Mouse (Mus musculus) thymus, postnatal 36 days (tissue): ENCODE results near the gene Stard3.
"Not testable (repeated sequence)": the region's sequence is repeated elsewhere in the genome, so short reads cannot be mapped to it uniquely, and the experiment has no call there.

Experiments used
- DNase-seq, 2 experiments: peaks; one replicate each; pipeline ENCODE4 v3.0.0; 2022; ENCODE audit warnings: mixed read lengths in 2 of 2

Stard3 gene

GRCm38 (mm10) chr11:98376756-98377155, 18.6 kb downstream of the Stard3 start:
- DNase-seq = no peak

- DNase-seq = no peak
These were observed 19.6 kb downstream of the Stard3 start for GRCm38 (mm10) chr11:98377787-98378186.

DNA sequence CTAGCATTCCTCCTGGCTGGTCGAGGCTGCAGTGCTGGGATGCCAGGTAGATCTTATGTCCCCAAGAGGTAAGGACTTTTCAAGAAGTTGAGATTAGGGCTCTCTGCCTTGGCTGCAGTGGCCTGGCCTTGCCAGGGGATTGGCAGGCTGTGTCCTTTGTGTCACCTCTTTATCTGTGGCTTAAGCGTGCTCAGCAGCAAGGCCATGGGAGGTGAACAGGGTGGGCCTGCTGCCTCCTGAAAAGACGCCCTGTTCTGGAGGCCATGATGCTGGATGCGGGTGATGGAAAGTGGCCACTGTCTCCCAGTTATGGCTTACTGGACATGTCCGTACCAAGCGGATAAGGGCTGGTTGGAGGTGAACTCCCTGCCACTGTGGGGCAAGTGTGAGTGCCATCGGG, 21.2 kb downstream of the Stard3 start:
- DNase-seq = no peak

GRCm38 (mm10) chr11:98380106-98380505, 21.9 kb downstream of the Stard3 start:
- no peak for DNase-seq

DNA sequence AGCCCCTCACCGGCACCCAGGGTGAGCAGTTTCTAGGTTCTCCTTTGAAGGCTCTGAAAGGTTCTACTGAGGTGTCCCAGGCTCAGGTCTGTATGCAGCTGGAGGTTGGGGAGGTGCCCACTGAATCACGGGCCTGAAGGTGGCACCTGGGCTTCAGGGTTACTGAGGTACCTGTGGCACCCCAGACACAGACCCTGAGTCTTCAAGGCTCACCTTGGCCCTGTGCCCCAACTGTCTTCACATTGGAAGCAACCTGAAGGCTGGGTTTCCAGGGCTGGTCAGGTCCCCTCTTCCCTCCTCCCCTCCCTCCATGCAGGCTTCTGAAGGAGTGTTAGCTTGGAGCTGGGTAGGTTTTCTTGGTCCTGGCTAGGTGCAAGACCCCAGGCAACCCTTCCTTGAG, 23.5 kb downstream of the Stard3 start:
- no peak for DNase-seq

- not testable (repeated sequence) for DNase-seq
These were observed 24.2 kb downstream of the Stard3 start for GRCm38 (mm10) chr11:98382405-98382804.

DNA sequence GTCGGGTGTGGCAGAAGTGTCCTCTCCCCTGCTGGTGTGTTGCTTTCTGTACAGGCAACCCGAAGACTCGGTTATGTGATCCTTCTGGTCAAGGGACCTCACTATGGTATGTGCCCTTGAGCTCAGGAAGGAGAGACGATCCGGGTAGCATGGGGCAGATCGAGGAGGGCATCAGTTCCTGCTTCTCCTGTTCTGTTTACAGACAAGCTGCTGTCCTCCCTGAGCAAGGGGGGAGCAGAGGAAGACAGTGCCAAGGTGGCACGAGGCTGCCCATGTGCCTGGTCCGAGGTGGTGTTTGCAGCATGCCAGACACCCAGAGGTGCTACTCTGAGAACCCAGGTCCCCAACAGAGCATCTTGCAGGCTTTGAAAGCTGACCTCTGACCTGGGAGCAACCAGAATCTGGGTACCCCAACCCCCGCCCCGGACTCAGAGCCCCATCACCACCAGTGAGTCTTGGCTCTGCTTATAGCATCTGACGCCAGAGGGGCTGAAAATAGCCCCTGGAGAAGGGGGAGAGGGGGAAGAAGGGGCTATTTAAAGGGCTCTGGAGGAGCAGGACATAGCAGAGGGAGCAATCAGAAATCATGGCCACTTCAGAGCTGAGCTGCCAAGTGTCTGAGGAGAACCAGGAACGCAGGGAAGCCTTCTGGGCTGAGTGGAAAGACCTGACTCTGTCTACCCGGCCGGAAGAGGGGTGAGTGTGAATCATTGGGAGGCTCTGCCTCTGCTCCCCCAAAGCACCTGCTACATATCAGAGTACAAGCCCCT, 25.3 kb downstream of the Stard3 start, which contains the start of gene Tcap:
Gene Tcap, plus strand, starts transcription at position 551 of the 770 bp plus-strand sequence.
- no peak for DNase-seq

GRCm38 (mm10) chr11:98384216-98384615, 26.0 kb downstream of the Stard3 start:
- no peak for DNase-seq

DNA sequence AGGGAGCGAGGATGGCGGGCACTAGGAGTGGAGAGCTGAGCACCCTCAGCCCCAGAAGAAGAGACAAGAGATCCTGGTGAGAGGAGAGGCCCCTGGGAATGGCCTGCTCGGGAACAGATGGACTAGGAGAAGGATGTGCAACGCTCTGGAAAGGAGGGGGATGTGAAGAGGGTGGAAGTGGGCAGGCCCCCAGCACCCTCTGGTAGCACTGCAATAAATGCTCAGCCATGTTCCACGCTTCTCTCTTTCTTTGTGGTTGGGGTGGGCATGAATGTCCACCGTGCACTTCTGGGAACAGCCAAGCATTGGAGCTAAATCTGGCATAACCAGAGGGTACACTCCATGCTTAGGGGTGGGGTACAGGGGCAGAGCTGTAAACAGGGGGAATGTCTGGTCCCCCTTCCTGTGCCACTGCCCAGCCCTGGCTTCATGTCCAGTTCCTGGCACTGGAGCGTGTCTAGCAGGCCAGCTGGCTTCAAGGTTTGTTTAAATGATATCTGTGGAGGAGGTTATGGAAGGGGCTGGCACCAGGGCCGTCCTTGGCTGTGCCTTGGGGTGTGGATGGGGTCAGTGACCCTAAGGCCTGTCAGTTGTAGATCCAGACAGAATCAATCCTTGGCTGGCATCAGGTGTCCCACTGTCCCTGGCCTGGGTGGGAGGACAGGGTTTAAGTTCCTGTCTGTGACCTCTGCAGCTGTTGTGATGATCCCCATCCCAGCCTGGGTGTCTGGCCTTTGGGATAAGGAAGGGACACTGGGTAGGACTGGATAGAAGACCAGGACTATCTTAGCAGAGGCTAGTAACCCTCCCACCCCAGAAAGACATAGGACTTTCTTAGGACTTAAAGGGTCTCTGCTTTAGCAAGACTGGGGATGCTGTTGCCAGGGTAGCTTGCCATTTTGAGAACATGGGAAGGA, 26.8 kb downstream of the Stard3 start:
- no peak for DNase-seq

- DNase-seq = no peak
These were observed 27.7 kb downstream of the Stard3 start, which contains the start of gene Pnmt for GRCm38 (mm10) chr11:98385638-98386585. Gene Pnmt (plus strand): TSS chr11:98386450.

GRCm38 (mm10) chr11:98386596-98386995, 28.4 kb downstream of the Stard3 start:
- DNase-seq = peak in 1 of 2 experiments; percentile 23

GRCm38 (mm10) chr11:98387056-98387577, 28.9 kb downstream of the Stard3 start:
- DNase-seq = no peak

- DNase-seq = no peak
These were observed 30.1 kb downstream of the Stard3 start for GRCm38 (mm10) chr11:98388282-98388681.

- DNase-seq = peak; percentile 71 to 75
These were observed 31.1 kb downstream of the Stard3 start for GRCm38 (mm10) chr11:98389221-98389780.

DNA sequence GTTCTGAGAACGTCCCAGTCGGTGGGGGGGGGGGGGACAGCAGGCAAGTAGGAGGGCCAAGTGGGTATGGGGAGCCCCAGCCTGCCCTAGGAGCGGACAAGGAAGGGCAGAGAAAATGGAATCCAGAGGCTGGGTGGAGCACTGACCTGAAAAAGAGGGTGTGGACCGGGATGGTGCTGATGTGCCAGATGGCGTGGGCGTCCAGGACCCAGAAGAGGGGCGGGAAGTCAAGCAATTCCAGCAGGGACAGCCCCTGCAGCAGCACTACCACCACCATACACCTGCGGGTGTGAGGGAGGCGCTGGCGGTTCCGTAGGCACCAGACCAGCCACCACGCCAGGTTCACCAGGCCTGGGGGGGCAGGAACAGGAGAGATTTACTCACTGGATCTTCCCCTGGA, 32.0 kb downstream of the Stard3 start:
- no peak for DNase-seq

DNA sequence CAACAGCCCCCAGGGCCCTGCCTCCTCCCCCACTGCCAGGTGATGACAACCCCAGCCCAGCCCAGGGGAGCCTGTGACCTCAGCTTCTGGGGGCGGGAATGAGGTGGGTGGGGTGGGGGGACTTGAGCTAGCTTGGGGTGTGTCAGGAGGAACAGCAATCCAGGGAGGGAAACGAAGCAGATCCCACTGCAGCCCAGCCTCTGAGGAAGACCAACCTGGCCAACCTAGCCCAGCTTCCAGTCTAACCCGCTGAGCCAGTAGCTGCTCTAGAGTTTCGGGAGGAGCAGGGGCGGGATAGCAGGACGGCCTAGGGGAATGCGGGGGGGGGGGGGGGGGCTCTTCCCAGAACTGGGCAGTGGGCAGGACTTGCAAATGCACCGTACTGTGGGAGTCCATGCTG, 33.9 kb downstream of the Stard3 start:
- DNase-seq = no peak

GRCm38 (mm10) chr11:98392645-98393044, 34.5 kb downstream of the Stard3 start:
- DNase-seq = peak in 1 of 2 experiments; percentile 21

DNA sequence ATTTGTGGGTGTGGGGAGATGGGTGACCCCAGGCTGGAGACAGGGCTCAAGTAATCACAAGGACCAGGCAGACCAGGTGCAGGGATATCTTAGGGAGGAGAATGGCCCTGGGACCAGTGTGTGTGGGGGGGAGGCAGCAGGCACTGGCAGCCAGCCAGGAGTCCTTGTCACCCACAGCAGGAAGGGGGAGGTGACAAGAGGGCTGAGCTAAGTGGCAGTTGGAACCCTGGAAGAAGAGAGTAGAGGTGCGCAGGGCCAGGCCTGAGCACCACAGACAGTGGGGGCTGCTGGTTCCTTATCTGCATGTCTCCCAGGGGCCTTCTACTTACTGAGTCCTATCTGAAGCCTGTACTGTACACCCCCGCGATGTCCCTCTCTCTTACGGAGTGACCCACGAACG, 35.1 kb downstream of the Stard3 start:
- DNase-seq = peak; percentile 81 to 88

- no peak for DNase-seq
These were observed 36.1 kb downstream of the Stard3 start for GRCm38 (mm10) chr11:98394301-98394700.

DNA sequence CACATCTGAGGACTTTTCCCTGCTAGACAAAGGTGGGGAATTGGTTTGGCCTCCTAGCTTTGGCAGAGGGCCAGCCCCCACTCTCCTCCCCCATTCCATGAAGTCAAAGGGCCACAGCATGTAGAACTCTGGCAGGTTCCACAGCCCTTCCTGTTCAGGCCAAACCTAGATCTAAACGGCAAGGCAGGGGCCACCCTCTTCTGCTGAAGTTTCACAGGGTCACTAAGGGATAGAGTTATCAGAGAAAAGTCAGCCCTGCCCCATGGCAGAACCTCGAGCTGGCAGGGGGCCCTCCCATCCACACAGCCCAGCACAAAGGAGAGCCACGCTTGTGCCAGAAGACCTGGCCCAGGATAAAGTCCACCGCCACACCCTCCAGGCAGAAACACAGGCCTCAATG, 36.9 kb downstream of the Stard3 start:
- no peak for DNase-seq

GRCm38 (mm10) chr11:98397946-98398345, 39.8 kb downstream of the Stard3 start:
- DNase-seq = no peak
